Mouse (Mus musculus) kidney, adult 11 months (tissue): ENCODE data around the gene Thap11.
A peak's percentile ranks its signal among the peaks of the same experiment; 100 is the strongest.
"Not testable (repeated sequence)": the region's sequence is repeated elsewhere in the genome, so short reads cannot be mapped to it uniquely, and the experiment has no call there.

Source experiments
- DNase-seq: peaks from one replicate; pipeline ENCODE4 v3.0.0; 2022

Gene Thap11

DNA sequence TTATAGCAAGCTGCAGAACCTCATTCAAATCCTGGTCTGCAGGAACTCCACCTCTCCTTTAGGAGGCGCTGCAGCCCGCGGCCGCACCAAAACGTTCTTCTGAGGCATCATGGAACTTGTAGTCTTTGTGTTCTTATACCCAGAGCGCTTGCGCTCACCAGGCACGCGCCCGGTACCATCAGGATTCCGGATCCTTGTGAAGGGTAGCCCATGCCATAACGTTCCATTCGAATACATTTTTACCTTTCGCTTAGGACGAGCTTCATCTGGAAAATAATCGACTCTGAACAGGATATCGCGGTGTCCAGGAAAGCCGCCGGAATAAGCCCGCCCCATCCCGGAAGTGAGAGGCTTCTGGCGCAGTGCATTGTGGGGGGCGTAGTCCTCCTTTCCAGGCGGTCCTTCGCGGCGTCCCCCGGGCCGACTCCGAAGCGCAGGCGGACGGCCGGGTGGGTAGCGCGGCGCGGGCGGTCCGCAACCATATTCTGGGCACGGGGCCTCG is at the start of gene Thap11:
Gene Thap11 (plus strand): TSS at position 418 of the 502 bp plus-strand sequence.
- DNase-seq, result peak; percentile 90

DNA sequence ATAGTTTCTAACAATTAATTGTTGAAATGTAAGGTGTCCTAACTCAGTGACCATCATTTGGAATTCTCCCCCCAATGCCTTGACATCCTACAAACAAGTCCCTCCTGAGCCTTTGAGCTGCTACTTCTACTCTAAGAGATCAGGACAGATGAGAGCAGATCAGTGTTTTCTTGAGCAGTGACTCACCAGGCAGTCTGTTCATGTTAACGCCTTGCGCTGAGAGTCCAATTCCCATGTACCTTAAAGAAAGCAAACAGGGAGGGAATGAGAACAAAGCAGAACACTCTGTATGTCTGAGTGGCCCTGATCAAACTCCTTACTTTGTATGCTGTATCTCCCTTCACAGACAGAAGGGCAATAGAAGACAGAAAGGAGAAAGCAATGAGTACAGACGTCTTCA is 49.6 kb upstream of the Thap11 start:
- no peak for DNase-seq

DNA sequence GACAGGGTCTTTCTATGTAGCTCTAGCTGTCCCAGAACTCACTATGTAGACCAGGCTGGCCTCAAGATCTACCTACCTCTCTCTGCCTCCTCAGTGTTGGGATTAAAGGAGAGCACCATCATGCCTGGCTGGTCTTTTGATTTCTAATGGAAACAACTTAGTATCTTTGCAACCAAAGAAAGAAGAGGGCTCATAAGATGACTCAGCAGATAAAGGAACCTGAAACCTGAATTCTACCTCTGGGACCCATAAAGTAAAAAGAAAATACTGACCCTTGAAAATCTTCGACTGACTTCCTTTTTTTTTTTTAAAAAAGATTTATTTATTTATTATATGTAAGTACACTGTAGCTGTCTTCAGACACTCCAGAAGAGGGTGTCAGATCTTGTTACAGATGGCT is 49.0 kb upstream of the Thap11 start:
- no peak for DNase-seq

DNA sequence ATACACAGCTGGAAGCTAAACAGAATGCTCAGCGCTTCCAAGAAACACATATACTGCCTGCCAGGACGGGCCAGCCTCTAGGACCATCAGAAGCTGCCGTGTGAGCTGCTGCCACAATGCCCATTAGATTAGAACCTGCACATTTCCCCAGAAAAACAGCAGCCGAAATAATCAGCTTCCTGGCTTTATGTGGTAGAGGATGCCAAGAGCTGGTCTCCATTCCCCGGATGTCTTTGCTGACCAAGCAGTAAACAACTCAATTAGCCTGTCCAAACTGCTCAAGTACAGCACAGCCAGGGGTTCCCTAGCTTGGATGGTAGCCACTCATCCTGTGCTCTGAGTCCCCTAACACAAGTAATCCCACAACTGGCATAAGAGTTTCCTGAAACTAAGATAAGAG is 47.2 kb upstream of the Thap11 start:
- DNase-seq, result peak; percentile 54

DNA sequence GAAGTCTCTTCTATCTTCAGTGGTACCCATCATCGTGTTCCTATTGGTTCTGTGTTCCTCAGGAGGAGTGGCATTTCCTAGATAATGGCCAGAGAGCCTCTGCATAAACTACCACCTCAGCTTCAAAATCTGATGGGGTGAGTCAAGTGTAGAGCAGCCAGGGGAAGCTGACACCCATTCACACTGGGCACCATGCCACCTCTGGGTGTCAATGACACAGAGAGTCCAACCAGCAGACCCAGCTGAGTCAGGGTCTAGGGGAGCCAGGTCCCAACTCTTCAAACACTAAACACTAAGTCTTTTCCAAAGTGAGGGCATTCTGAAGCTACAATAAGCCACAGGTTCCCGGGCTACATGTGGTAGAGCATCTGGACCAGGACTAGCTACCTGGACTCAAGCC is 46.5 kb upstream of the Thap11 start:
- DNase-seq, result peak; percentile 29

DNA sequence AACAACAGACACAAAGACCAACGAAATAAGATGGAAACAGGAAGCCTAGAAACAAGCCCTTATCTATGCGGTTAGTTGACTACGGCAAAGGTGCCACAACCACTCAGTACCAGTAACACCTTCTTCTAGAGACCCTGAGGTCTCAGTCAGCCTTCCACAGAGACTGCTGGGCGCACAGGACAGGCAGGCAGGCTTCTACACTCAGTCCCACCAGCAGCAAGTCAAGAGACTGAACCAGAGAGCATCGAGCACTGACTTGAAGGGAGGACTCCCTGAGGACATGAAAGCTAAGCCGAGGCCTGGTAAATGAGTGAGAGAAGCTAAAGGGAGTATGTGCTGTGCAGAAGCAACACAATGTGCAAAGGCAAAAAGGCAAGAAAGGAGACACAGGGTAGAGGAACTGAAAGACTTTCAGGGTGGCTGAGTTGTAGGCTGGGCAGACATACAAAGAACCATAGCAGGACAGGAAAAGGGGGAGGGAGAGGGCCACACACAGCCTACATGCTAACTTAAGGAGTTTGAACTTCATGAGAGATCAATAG is 44.6 kb upstream of the Thap11 start:
- DNase-seq, result no peak

DNA sequence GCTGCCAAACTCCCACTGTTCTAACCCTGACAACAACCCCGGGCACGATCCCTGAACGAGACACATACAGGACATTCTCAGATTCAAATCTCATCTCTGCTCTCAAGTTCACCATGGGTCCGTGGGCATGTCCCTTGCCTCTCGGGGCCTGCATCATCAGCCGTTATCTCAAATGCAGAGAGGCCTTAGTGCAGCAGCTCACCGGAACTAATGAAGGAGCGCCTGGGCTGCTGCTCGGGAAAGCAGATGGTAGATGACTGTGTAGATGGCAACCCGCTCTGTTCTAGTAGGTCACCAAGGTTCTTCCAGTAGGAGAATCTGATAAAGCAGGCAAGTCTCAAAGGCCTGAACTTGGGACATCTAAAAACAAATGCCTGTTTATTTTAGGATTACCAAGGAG is 43.9 kb upstream of the Thap11 start:
- no peak for DNase-seq

DNA sequence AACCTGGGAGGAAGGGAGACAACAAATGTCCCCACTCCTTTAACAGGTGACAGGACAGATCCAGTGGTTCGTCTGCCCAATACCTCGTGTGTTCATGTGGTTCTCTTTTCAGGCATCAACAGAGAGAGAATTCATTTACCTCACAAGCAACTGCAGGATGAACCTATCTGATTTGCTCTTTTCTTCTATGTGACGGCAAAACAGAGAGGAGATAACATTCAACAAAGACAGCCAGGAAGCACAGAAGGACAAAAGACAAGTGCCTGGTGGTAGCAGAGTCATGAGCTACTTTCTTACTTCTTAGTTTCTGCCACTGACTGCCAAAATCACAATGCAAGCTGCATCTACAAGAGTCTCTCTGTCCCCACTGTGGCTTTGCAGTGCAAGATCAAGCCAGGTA is 43.4 kb upstream of the Thap11 start:
- no peak for DNase-seq

DNA sequence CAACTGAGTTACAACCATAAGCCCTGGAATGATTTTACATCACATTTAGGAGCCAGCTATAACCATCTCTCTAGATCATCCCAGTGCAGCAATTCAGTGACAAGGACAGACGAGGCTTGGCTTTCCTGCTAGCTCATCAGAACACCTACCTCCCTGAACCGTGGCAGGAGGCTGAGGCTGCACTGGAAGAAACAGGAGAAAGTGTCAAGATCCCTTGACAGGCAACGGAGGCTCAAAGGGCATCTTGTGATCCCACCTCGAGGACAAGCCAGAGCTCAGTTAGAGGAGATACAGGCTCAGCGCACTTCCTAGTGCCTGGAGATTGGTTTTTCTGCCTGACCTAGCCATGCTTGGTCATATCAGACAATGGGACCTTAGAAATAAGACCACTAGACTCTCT is 42.4 kb upstream of the Thap11 start:
- peak; percentile 35 for DNase-seq

DNA sequence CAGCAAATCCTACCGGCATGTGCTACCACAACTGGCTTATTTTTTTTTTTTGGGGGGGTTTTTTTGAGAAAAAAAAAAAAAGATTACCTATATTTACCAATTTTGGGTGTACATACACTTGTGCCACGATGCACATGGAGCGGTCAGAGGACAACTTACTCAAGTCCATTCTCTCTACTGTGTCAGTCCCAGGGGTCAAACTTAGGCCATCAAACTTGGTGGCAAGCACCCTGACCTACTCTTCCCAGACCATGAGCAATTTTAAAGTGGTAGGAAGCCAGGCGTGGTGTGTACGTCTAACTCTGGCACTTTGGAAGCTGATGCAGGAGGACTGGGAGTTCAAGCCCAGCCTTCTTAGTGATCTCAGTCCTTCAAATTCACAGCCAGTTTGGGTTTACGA is 41.7 kb upstream of the Thap11 start:
- DNase-seq, result no peak

DNA sequence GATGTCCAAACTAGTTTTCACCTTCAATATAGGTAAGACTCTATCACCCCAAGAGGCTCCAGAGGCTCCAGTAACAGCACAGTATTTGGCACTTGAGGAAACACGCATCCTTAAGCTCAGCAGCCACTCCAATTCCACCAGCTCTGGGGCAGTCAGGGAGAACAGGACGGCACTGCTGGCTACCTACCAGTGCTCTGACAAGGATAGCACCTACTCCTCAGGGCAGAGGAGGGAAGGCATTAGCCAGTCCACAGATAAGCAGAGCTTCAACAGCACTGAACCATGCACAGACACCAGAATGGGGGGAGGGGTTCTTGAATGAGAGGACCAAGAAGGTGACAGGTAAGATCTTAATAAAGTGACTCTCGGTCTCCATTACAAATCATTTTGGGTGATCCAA is 35.3 kb upstream of the Thap11 start:
- no peak for DNase-seq

DNA sequence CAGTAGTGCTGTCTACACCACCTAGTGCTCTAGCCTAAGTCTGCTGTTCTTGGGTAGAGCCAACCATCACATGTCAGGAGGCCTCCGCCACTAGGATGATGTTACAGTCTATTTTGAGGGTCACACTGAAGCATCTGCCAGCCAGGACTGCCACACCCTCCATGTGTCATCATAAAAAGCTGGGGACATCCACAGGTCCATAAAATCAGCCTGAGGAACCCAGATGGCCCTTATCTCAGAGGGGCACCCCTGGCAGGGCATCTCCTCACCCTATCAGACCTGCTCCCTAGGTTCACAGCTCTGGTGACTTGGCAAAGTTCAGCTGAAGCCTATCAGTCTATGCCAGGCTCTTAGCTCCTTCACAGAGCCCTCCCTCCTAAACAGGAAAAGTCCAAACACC is 34.0 kb upstream of the Thap11 start:
- no peak for DNase-seq

DNA sequence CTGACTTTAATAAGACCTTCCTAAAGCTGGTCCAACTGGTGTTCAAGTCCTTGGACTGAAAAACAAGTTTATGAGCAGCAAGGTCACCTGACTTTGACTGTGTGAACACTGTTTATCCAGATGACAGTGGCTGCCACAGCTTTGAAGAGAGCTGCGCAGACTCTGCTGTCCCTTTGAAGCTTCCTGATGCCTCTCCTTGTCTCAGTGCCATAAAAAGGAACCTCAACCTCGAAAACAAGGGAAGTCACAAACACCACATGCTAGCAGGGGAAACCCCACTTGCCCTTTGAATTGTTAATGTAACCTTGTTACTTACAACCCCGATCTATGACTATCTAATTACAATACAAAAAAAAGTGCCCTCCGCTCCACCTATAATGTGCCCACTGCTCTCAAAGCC is 29.4 kb upstream of the Thap11 start:
- no peak for DNase-seq

DNA sequence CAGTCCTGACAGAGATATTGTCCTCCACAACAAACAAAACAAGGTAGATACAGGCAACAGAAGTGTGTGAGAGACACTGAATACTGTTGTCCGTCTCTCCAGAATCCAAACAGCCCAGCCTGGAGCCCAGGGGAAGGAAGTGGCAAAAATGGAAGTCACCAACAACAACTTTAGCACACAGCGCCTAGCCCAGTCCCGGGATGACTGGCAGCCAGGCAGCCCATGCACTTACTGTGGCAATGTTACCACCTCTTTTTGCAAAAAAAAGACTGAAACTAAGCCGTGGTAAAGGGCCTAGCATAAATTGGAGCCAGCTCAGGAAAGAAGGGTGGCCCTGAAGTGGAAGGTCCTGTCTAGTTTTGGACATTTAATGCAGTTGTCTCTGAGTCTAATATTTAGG is 28.6 kb upstream of the Thap11 start:
- DNase-seq, result no peak

DNA sequence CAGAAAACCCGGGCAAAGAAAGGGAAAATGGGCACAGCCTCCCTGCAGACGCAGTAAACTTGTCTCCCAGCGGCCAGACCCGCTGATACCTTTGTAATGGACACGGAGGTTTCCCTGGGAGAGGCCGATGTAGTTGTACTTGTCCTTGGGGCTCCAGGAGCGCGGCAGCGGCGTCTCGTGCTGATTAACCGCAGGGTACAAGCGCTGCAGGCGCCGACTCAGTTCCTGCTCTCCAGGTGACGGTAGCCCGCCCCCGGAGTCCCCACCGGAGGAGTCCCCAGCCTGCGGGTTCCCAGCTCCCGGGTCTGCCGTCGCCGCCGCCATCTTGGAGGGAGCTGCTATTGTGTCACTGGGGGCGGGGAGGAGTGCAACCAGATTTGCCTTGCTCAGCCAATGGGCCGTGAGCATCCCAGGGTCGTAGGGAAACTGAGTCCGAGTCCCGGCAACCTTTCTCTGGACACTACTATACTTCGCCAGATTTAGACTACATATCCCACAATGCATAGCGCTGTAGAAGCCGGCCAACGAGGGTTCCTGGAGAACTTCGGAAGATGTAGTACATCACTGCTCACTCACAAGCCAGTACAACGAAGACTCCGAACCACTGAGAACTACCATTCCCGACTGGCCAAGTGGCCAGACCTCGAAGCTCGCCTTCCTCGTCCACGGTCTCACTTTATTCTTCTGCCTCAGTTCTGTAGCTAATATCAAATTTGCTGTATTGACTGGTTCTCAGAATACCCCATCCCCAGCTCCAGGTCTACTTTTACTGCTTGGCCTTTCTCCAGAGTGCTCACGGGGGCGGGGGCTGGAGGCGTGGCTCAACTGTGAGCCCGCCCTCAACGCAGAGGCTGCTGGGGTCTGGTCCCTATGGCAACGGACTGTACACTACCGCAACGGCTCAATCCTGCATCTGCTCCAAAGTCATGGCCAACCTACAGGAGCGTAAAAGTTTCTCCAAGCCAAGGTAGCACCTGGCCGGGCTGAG is 27.8 kb upstream of the Thap11 start, which contains the start of the genes Ranbp10 and Tsnaxip1:
Gene Ranbp10 (minus strand): TSS at position 490 of the 988 bp plus-strand sequence.
Gene Tsnaxip1 (plus strand): TSS at position 871 of the 988 bp plus-strand sequence.
- peak; percentile 99 for DNase-seq

DNA sequence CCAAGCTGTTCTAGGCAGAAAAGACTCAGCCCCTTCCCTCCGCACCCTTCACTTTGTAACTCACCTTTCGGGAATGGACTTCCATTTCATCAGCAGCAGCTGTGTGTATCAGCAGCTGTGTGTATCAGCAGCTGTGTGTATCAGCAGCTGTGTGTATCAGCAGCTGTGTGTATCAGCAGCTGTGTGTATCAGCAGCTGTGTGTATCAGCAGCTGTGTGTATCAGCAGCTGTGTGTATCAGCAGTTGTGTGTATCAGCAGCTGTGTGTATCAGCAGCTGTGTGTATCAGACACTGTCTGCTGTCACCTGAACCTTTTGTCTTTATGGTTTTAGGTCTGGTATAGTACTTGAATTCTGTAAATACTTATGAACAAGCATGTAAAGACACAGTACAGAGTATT is 21.2 kb upstream of the Thap11 start:
- DNase-seq, result not testable (repeated sequence)

DNA sequence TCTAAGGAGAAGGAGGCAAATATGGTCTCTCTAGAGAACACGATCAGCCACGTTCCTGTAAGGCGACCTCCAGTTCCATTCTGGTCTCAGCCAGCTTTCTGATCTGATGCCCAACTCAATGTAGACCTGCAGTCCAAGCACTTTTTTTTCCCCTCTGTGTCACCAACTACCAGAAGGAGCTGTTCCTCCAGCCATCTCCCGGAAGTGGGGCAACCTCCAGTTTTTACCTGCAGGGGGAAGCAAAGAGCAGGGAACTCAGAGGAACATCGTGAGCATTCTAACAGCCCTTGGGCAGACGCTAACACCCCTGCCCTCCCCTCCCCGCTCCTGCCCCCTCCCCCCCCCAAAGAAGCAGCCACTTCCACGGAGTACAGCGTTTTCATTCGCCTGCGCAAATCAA is 19.6 kb upstream of the Thap11 start:
- DNase-seq, result peak; percentile 73

DNA sequence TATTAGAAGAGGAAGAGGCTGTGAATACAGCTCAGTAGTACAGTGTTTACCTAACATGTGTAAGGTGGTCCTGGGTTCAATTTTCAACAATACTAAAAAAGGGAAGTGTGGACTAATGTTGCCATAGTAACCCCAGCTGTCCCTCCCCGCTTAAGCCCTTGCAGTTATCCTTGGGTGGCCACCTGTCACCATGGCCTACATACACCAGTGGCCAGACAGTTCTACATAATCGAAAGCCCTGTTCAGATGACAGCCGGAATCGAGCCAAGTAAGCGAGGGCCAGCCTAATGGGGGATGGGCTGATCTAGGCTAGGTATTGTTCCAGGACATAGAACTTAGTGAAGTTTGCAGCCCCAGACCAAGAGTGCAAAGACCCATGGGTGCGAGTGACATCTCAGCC is 17.9 kb upstream of the Thap11 start:
- DNase-seq, result no peak

DNA sequence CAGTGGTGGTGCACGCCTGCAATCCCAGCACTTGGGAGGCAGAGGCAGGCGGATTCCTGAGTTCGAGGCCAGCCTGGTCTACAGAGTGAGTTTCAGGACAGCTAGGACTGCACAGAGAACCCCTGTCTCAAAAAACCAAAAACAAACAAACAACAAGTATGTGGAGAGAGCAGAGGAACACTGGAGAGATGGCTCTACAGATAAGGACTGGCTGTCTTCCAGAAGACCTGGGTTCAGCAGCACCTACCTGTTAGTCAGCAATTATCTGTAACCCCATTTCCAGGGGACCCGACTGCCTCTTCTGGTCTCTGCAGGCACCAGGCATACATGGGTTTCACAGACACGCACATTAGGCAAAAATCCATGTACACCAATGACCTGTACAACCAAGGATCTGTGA is 15.7 kb upstream of the Thap11 start:
- no peak for DNase-seq

DNA sequence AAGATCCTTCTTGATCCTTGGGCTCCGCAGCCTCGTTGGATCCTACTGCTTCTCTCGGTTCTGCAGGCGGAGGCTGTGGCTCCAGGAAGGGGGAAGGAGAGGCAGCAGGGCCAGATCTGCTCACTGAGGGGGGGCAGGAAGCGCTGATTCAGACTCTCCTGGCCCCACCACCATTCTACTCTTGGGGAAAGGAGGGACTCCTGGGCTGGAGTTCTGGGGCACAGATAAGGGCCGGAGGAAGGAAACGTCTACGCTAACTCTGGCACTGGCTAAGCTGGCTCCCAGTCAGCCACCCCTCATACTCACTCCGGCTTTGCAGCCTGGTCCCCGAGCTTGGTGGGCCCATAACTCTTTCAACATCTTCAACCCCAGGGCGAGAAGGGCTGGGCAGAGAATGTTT is 8.3 kb upstream of the Thap11 start:
- DNase-seq, result no peak

DNA sequence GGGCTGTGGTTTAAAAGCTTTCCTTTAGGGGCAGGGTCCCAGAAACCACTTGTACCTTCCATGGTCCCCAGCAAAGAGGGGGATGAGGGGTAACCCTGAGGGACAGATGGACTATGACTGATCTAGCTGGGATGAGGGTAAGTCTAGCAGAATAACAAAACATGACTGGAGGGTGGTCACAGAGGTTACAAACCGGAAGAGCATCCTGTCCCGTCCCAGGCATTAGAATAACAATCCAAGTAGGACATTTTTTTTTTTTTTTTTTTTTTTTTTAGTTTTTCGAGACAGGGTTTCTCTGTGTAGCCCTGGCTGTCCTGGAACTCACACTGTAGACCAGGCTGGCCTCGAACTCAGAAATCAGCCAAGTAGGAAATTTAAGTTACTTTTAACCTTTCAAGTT is 4.9 kb upstream of the Thap11 start:
- no peak for DNase-seq

DNA sequence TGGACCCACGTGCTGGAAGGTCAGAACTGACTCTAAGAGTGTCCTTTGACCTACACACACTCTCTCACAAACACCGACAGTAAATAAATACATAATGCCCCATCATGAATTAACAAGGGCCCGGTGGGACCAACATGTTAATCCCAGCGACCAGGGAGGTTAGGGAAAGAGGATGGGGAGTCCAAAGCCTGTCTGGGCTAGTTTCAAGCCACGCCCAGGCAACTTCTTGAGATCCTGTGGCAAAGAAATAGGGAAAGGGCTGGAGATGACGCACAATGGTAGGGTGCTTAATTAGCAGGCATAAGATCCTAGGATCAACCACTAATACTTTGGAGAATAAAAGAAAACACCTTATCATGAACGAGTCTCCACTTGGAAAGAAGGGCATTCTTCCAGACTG is 4.3 kb upstream of the Thap11 start:
- DNase-seq, result no peak

DNA sequence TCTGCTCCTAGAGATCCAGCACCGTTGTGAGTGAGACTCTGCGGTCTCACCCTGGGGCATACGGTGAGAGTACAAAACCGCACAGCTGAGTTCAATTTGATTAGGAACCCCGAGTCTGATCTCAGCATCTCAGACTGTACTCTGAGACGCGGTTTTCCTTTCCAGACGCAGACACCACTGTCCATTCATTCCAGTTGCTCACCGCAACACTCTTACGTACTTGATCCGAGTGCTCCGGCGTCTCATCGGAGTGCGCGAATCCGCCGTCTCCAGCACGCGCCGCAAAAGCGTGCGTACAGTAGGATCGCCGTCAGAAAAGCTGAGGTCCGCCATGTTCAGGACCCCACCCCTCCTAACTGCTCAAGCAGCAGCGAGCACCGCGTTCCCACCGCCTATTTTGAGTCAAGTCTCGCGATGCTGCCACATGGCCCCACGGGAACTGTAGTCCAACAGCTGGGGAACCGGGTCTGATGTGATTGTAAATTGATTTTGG is 3.2 kb upstream of the Thap11 start:
- peak; percentile 83 for DNase-seq

DNA sequence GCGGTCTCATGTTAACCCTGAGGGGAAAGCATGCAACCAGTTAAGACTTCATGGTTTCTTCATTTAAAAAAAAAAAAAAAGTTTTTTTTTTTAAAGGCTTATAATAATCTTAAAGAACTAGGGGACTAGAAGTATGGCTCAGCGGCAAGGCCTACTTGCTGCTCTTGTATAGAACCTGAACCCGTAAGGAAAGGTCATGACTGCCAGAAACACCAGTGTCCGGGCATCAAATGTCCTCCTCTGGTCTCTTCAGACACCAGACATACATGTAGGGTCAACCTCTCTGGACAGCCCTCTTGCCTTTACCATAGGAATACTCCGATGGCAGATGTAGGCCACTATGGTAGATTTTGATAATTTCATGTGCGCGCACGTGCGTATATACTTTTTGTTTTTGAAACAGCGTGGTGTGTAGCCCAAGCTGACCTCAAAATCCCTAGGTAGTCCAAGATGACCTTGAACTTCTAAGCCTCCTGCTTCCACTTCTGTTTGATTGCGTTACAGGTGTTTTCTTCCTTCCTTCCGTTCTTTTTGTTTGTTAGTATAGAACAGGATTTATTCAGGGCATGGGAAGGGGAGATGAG is 2.7 kb upstream of the Thap11 start:
- DNase-seq, result no peak
